Mouse (Mus musculus) embryonic facial prominence, embryonic 10.5 days (tissue): ENCODE data around the gene Acsl4. TPM values are rescaled to one million over a fixed set of nuclear protein-coding genes. Genes with fewer than 3 reads are reported as not detected.

ENCODE experiments used
- DNase-seq: peaks from one replicate; pipeline ENCODE4 v3.0.0-alpha.2; 2017; ENCODE audit warnings: low spot score
- H3K27ac ChIP-seq: fragments of 300-500 bp; sonication (generic); replicated peaks from 2 replicates; pipeline ENCODE4 v1.5.1; 2016; ENCODE audit warnings: mild to moderate bottlenecking
- H3K27me3 ChIP-seq: fragments of 300-500 bp; sonication (generic); replicated peaks from 2 replicates; pipeline ENCODE4 v1.6.1; 2016; ENCODE audit warnings: low read depth, mild to moderate bottlenecking; ENCODE audit not compliant: poor library complexity, severe bottlenecking
- H3K36me3 ChIP-seq: fragments of 300-500 bp; sonication (generic); replicated peaks from 2 replicates; pipeline ENCODE4 v1.6.1; 2016; ENCODE audit warnings: mild to moderate bottlenecking, moderate library complexity
- H3K4me1 ChIP-seq: fragments of 300-500 bp; sonication (generic); 2 replicates; pipeline ENCODE4 v1.6.1; 2016
- H3K4me3 ChIP-seq: fragments of 300-500 bp; sonication (generic); 2 replicates; pipeline ENCODE4 v1.5.1; 2016; ENCODE audit warnings: mild to moderate bottlenecking, moderate library complexity
- H3K9me3 ChIP-seq: fragments of 300-500 bp; sonication (generic); 2 replicates; pipeline ENCODE4 v1.6.1; 2016; ENCODE audit warnings: mild to moderate bottlenecking
- WGBS: fragments of 180-500 bp; shearing (Covaris S2); methylation state at CpG from one replicate; pipeline ENCODE4 v1.1.7; 2016; 5-methylcytosine and 5-hydroxymethylcytosine counted together
- polyA plus RNA-seq: library from polyadenylated mRNA; unstranded; fragments of >200 nt; fragmentation: Nextera tagmentation; extraction: Ambion mirVana; gene quantifications from 2 replicates; pipeline ENCODE4 v1.2.1, GENCODE M21; 2016

Acsl4 gene
- polyA plus RNA-seq, 1 experiment from 2014 or later: 16.0 TPM

- Histone ChIP-seq H3K4me1 (no peaks in the 10 kb centered on the region), H3K27ac (no peak overlapping the region)
- WGBS: 83% methylated on average over 3 of the region's 3 CpGs
Measured at GRCm38 (mm10) chrX:142276031-142276430, 114.3 kb downstream of the Acsl4 start.

More at GRCm38 (mm10) chrX:142276031-142276430, 114.3 kb downstream of the Acsl4 start:
- Histone ChIP-seq H3K4me3 (no peak overlapping the region), H3K9me3 (no peaks in the 10 kb centered on the region), H3K27me3 (peaks cover 74% of the 10 kb centered on the region), H3K36me3 (no peaks in the 10 kb centered on the region)
- no peak for DNase-seq

Other genes with a start within 250 kb of the Acsl4 start
- not detected in 2 replicates for gene Gucy2f, start 193.6 kb downstream of the Acsl4 start, polyA plus RNA-seq
- 7.6 and 9.2 TPM in 2 replicates for gene Nxt2, start 163.8 kb downstream of the Acsl4 start, polyA plus RNA-seq
- 14.8 and 15.3 TPM in 2 replicates for gene Kcne1l, start 84.2 kb downstream of the Acsl4 start, polyA plus RNA-seq